Mouse (Mus musculus): ENCODE measurements at regions not wholly inside any gene's neighbourhood (a gene's known extent, or its start where the extent isn't known, plus 50 kb on each side); places are given as distances from the start of the nearest gene placed in this dataset.

DNA sequence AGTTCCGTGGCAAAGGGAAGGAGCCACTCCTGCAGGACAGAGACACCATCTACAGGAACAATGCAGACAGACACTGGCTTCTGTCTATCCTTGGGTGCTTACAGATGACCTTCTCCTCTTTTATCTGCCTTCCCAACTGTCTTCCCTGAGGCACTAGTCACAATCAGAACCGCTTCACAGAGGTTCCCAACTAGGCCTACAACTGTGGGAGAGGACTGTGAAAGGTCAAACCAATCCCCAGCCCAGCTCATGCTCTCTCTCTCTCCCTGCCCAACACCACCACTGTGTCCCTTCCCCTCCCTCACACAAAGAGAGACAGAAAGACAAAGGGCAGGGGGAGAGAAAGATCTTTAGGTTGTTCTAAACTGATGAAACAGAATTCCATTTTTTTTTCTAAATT lies 61.3 kb downstream of the Tmem17 start:
- TF ChIP-seq EP300 (IDR thresholded peaks at IDR 0.05; ENCODE audit: insufficient read depth, low read depth, low read length) (peak; percentile 71), CTCF (IDR thresholded peaks at IDR 0.05; ENCODE audit: low read depth, low read length) (no peak)
- Histone ChIP-seq H3K36me3 (ENCODE audit: control insufficient read depth, insufficient read depth, low read length, poor library complexity, severe bottlenecking) (no peaks in the 10 kb centered on the region), H3K9ac (ENCODE audit: low read depth, poor library complexity, severe bottlenecking) (no peak overlapping the region), H3K9me3 (replicated peaks; ENCODE audit: control insufficient read depth, insufficient read depth, low read length, poor library complexity, severe bottlenecking) (peaks cover 25% of the 10 kb centered on the region), H3K27ac (ENCODE audit: insufficient read depth, low read length) (peak overlapping the region; percentile 58; the same call in 1 of the 2 replicates), H3K4me3 (ENCODE audit: low read depth, low read length) (no peak overlapping the region), H3K27me3 (ENCODE audit: control insufficient read depth, insufficient read depth, low read length, poor library complexity, severe bottlenecking) (no peaks in the 10 kb centered on the region), H3K4me1 (ENCODE audit: control insufficient read depth, insufficient read depth, low read length) (peaks cover 2% of the 10 kb centered on the region)

DNA sequence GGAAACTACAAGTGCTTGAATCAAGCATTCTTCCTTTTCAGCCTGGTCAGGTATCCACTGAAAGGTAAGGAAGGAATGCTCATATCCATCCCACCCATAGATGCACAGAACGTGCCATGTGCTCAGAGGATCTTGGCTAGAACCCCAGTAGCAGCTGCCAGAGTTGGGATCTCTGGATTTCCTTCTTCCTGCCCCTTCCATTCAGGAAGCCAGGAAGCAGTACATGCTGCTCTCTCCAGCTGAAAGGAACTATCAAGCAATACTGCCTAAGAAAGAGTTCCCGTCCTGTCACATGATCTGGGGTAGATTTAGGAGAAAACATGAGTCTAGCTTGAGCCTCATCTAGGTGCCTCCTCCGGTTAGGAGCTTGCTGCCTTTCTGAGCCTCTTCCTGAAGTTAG lies 61.9 kb downstream of the Tmem17 start:
- peaks cover 2% of the 10 kb centered on the region for H3K4me1 ChIP-seq (ENCODE audit: control insufficient read depth, insufficient read depth, low read length)
- no peak overlapping the region for H3K27ac ChIP-seq (ENCODE audit: insufficient read depth, low read length)
- H3K9me3 ChIP-seq (replicated peaks; ENCODE audit: control insufficient read depth, insufficient read depth, low read length, poor library complexity, severe bottlenecking) = peaks cover 25% of the 10 kb centered on the region
- no peak overlapping the region for H3K4me3 ChIP-seq (ENCODE audit: low read depth, low read length)
- no peak overlapping the region for H3K9ac ChIP-seq (ENCODE audit: low read depth, poor library complexity, severe bottlenecking)
- no peaks in the 10 kb centered on the region for H3K36me3 ChIP-seq (ENCODE audit: control insufficient read depth, insufficient read depth, low read length, poor library complexity, severe bottlenecking)
- no peaks in the 10 kb centered on the region for H3K27me3 ChIP-seq (ENCODE audit: control insufficient read depth, insufficient read depth, low read length, poor library complexity, severe bottlenecking)
- no peak for TF ChIP-seq POLR2A (IDR thresholded peaks at IDR 0.05; ENCODE audit: insufficient read depth, low read length)
- TF ChIP-seq EP300 (IDR thresholded peaks at IDR 0.05; ENCODE audit: insufficient read depth, low read depth, low read length) = no peak
- TF ChIP-seq CTCF (IDR thresholded peaks at IDR 0.05; ENCODE audit: low read depth, low read length) = no peak

DNA sequence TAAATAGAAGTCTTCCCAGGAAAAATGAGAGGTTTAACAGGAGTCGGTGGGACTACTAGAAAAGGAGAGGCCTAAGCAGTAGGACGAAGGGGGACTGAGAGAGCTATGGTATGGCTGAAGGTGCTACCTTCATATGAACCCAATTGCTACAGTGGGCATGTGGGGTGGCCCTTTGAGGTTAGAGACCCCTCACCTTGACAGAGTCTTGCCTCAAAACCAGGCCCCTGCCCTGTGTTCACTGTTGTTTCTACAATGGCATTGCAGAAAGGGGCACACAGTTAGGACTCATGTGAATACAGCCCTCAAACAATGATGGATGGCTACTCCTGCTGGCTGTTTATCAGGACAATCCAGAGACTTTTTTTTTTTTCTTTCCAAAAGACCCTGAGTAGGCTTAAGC lies 62.6 kb downstream of the Tmem17 start:
- H3K27ac ChIP-seq (ENCODE audit: insufficient read depth, low read length) = no peak overlapping the region
- peaks cover 25% of the 10 kb centered on the region for H3K9me3 ChIP-seq (replicated peaks; ENCODE audit: control insufficient read depth, insufficient read depth, low read length, poor library complexity, severe bottlenecking)
- peaks cover 2% of the 10 kb centered on the region for H3K4me1 ChIP-seq (ENCODE audit: control insufficient read depth, insufficient read depth, low read length)
- H3K4me3 ChIP-seq (ENCODE audit: low read depth, low read length) = no peak overlapping the region
- no peaks in the 10 kb centered on the region for H3K36me3 ChIP-seq (ENCODE audit: control insufficient read depth, insufficient read depth, low read length, poor library complexity, severe bottlenecking)
- no peak overlapping the region for H3K9ac ChIP-seq (ENCODE audit: low read depth, poor library complexity, severe bottlenecking)
- TF ChIP-seq POLR2A (IDR thresholded peaks at IDR 0.05; ENCODE audit: insufficient read depth, low read length) = no peak
- no peak for TF ChIP-seq CTCF (IDR thresholded peaks at IDR 0.05; ENCODE audit: low read depth, low read length)
- TF ChIP-seq EP300 (IDR thresholded peaks at IDR 0.05; ENCODE audit: insufficient read depth, low read depth, low read length) = no peak
- no peaks in the 10 kb centered on the region for H3K27me3 ChIP-seq (ENCODE audit: control insufficient read depth, insufficient read depth, low read length, poor library complexity, severe bottlenecking)

DNA sequence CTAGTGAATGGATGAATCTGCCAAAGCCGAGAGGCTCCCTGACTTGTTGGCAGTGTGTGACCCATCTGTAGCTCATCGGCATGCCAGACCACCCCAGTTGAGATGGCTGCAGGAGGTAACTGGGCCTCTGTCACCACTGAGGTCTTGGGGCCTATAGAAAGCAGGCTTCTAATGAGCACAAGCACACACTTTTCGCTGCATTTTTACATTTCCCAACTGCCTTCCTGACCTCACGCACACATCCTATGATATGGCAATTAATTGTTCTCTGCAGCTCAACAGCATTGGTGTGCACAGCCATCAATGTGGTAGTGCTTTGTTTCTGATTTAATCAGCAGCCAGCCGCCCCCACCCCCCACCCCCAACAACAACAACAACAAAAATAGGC lies 72.2 kb downstream of the Tmem17 start:
- H3K9me3 ChIP-seq (replicated peaks; ENCODE audit: control insufficient read depth, insufficient read depth, low read length, poor library complexity, severe bottlenecking) = peaks cover 13% of the 10 kb centered on the region
- no peak overlapping the region for H3K27ac ChIP-seq (ENCODE audit: insufficient read depth, low read length)
- TF ChIP-seq CTCF (IDR thresholded peaks at IDR 0.05; ENCODE audit: low read depth, low read length) (no peak), EP300 (IDR thresholded peaks at IDR 0.05; ENCODE audit: insufficient read depth, low read depth, low read length) (no peak), POLR2A (IDR thresholded peaks at IDR 0.05; ENCODE audit: insufficient read depth, low read length) (no peak)

DNA sequence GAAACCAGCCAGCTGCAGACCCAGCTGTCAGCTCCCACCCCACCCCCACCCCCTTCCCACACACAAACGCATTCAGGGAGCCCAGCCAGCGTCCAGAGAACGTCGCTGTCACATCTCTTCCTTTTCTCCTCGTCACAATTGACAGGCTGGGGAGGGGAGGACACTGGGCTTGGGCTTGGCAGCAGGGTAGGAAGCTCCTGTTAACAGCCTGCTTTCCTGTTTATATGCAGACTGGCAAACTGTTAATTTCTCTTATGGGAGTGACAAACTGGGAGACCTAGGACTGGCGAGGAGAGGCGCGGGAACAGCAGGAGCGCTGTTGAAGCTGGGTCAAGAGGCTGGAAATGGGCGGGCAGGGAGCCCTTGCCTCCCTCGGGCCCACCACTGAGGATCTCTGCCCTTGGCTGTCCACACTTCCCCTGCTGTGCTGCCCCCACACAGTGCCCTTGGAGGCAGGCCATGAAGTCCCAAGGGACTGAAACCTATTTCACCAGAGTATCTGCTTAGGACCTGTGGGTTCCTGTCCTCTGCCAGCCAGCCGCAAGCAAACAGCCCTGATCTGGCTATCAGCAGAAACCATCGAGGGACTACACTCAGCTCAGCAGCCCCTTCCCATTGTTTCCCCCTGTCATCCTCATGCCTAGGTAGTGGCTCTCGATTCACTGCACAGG lies 72.7 kb downstream of the Tmem17 start:
- H3K9me3 ChIP-seq (replicated peaks; ENCODE audit: control insufficient read depth, insufficient read depth, low read length, poor library complexity, severe bottlenecking) = peaks cover 13% of the 10 kb centered on the region
- peaks cover 3% of the 10 kb centered on the region; the same call in 1 of the 2 replicates for H3K36me3 ChIP-seq (ENCODE audit: control insufficient read depth, insufficient read depth, low read length, poor library complexity, severe bottlenecking)
- no peak overlapping the region for H3K27ac ChIP-seq (ENCODE audit: insufficient read depth, low read length)
- TF ChIP-seq EP300 (IDR thresholded peaks at IDR 0.05; ENCODE audit: insufficient read depth, low read depth, low read length) = no peak
- TF ChIP-seq CTCF (IDR thresholded peaks at IDR 0.05; ENCODE audit: low read depth, low read length) = no peak
- no peak for TF ChIP-seq POLR2A (IDR thresholded peaks at IDR 0.05; ENCODE audit: insufficient read depth, low read length)
- no peaks in the 10 kb centered on the region for H3K27me3 ChIP-seq (ENCODE audit: control insufficient read depth, insufficient read depth, low read length, poor library complexity, severe bottlenecking)
- no peak overlapping the region for H3K9ac ChIP-seq (ENCODE audit: low read depth, poor library complexity, severe bottlenecking)
- H3K4me1 ChIP-seq (ENCODE audit: control insufficient read depth, insufficient read depth, low read length) = peaks cover 3% of the 10 kb centered on the region
- no peak overlapping the region for H3K4me3 ChIP-seq (ENCODE audit: low read depth, low read length)

More for the DNA sequence above, 72.2 kb downstream of the Tmem17 start:
- no peak overlapping the region for H3K4me3 ChIP-seq (ENCODE audit: low read depth, low read length)
- H3K4me1 ChIP-seq (ENCODE audit: control insufficient read depth, insufficient read depth, low read length) = peaks cover 3% of the 10 kb centered on the region
- no peaks in the 10 kb centered on the region for H3K27me3 ChIP-seq (ENCODE audit: control insufficient read depth, insufficient read depth, low read length, poor library complexity, severe bottlenecking)
- H3K36me3 ChIP-seq (ENCODE audit: control insufficient read depth, insufficient read depth, low read length, poor library complexity, severe bottlenecking) = peaks cover 3% of the 10 kb centered on the region; the same call in 1 of the 2 replicates
- no peak overlapping the region for H3K9ac ChIP-seq (ENCODE audit: low read depth, poor library complexity, severe bottlenecking)

DNA sequence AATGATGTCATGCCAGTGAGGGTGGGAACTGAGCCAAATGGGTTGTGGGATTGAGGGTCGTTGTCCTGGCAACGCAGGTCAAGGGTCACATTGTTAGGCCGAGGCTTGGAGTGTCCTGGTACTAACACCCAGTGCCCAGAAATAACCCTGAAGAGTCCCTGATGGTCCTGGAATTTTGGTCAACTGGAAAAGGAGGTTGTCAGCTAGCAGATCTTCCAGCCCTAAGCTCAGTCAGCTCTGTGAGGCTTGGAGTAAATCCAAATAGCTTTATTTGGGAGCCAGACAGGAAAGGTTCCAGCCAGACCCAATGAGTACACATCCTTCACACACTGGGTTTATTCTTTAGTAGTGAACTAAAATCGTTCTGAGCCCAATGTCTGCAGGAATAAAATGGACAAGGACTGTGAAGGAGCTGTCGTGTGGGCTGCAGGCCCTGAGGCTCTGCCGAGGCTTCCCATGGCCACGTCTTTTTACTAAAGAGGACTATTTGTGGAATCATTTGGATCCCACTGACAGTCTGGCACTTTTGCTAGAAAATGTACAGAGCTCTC lies 75.9 kb downstream of the Tmem17 start:
- TF ChIP-seq POLR2A (IDR thresholded peaks at IDR 0.05; ENCODE audit: insufficient read depth, low read length) = no peak
- no peak for TF ChIP-seq EP300 (IDR thresholded peaks at IDR 0.05; ENCODE audit: insufficient read depth, low read depth, low read length)
- TF ChIP-seq CTCF (IDR thresholded peaks at IDR 0.05; ENCODE audit: low read depth, low read length) = no peak
- Histone ChIP-seq H3K4me1 (ENCODE audit: control insufficient read depth, insufficient read depth, low read length) (peaks cover 3% of the 10 kb centered on the region), H3K27ac (ENCODE audit: insufficient read depth, low read length) (no peak overlapping the region; the same call in 1 of the 2 replicates), H3K4me3 (ENCODE audit: low read depth, low read length) (no peak overlapping the region), H3K9me3 (replicated peaks; ENCODE audit: control insufficient read depth, insufficient read depth, low read length, poor library complexity, severe bottlenecking) (peaks cover 13% of the 10 kb centered on the region), H3K27me3 (ENCODE audit: control insufficient read depth, insufficient read depth, low read length, poor library complexity, severe bottlenecking) (no peaks in the 10 kb centered on the region), H3K9ac (ENCODE audit: low read depth, poor library complexity, severe bottlenecking) (no peak overlapping the region), H3K36me3 (ENCODE audit: control insufficient read depth, insufficient read depth, low read length, poor library complexity, severe bottlenecking) (peaks cover 3% of the 10 kb centered on the region; the same call in 1 of the 2 replicates)
